Mouse (Mus musculus) bone marrow macrophage, adult 2 months (primary cell): ENCODE measurements around the gene Ddah2.

ENCODE experiments used
- CTCF ChIP-seq: IDR thresholded peaks from 2 replicates; pipeline ENCODE4 v1.5.1; 2012; ENCODE audit warnings: low read depth, mild to moderate bottlenecking, low read length, moderate library complexity
- POLR2A ChIP-seq: IDR thresholded peaks from 2 replicates; pipeline ENCODE4 v1.6.1; 2012; ENCODE audit warnings: mild to moderate bottlenecking, low read depth, low read length, borderline replicate concordance

DNA sequence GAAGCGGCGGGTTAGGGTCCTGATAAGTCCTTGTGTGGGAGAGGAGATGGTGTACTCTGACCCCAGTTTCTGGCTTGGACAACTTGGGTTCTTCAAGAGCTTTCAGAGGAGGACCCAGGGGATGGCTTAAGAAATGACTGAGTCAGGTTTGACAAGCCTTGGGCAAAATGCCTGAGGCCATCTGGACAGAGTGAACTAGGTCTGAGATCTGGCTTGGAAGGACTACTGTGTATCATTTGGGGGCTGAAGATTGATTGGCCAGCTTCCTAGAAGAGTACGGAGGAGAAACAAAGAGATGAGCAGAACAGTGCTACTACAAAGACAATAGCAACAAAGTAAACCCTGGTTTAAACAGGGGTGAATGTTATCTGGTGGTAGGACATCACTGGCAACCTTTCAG, 4.6 kb downstream of the Ddah2 start:
- TF ChIP-seq POLR2A = no peak
- no peak for TF ChIP-seq CTCF
